Mouse (Mus musculus) left cerebral cortex, adult 9 months (tissue): Measurements from ENCODE around the gene Tra2a.

Experiments
- DNase-seq, 2 experiments: peaks; one replicate each; pipeline ENCODE4 v3.0.0; 2022; ENCODE audit warnings: low spot score in 2 of 2

The Tra2a gene

GRCm38 (mm10) chr6:49236331-49236730 lies 27.5 kb downstream of the Tra2a start:
- peak; percentile 98 to 100 for DNase-seq

- no peak for DNase-seq
Observed at GRCm38 (mm10) chr6:49233356-49233755, 30.5 kb downstream of the Tra2a start.

GRCm38 (mm10) chr6:49228126-49228679 lies 35.6 kb downstream of the Tra2a start:
- DNase-seq: no peak

- no peak for DNase-seq
Observed at GRCm38 (mm10) chr6:49227184-49227735, 36.6 kb downstream of the Tra2a start.

GRCm38 (mm10) chr6:49225728-49226123 lies 38.1 kb downstream of the Tra2a start:
- DNase-seq: no peak

- DNase-seq: no peak
Observed at GRCm38 (mm10) chr6:49224923-49225727, 38.7 kb downstream of the Tra2a start.

- DNase-seq: no peak
Observed at GRCm38 (mm10) chr6:49221906-49222305, 41.9 kb downstream of the Tra2a start.

DNA sequence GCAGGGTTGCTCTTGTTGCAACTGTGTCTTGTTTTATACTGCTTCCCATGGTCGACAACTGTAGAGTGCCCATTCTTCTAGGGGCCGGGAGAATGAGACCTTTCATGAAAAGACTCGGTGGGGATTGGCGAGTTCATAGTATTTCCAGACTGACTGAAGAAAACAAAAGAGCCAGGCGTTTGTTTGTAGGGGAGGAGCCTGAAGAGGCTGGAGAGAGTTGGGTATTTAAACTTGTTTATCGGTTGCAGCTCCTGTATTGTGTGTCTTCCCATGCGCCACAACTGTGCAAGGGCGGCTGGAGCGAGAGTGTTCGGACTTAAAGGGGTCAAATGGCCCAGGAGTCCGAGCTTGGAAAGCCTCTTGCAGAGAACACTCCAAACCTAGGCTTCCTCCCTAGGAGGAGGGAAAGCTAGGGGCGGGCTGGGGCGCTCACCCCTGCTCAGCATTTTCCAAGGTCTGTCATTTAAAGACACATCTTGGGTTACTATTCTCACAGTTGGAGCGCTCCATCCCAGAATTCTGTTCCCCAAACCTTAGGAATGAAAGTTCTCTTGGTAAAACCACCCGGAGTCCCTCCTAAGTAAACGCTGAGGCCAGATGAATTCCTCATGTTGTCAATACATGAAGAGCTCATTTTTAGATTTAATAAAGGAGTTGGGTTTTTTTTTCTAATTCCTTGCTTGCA lies 43.8 kb downstream of the Tra2a start:
- DNase-seq: no peak

DNA sequence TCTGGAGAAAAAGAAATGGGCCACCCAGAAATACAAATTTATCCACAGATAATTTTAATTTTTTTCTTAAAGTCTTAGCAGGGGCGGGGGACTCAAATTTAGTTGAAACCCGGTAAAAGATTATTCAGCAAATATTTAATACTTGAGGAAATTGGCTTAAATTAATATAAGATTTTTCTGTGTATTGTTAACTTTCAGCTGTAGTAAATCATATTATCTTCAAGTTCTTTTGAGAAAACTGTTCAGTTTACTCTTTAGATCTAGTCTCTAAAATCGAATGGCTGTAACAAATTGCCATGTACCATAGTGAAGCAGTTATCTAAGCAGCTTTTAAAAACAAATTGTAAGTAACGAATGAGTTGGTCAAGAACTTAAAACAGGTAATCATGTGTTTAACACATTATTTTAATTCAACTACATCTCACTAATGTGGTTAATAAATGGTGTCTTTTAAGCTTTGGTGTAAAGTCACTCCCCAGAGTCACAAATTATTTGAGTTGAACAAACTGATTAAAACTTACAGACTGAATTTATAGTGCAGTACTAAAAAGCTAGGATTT lies 44.8 kb downstream of the Tra2a start:
- no peak for DNase-seq

GRCm38 (mm10) chr6:49218275-49218802 lies 45.5 kb downstream of the Tra2a start:
- no peak for DNase-seq

- DNase-seq: no peak
Observed at GRCm38 (mm10) chr6:49217581-49218274, 46.1 kb downstream of the Tra2a start.

DNA sequence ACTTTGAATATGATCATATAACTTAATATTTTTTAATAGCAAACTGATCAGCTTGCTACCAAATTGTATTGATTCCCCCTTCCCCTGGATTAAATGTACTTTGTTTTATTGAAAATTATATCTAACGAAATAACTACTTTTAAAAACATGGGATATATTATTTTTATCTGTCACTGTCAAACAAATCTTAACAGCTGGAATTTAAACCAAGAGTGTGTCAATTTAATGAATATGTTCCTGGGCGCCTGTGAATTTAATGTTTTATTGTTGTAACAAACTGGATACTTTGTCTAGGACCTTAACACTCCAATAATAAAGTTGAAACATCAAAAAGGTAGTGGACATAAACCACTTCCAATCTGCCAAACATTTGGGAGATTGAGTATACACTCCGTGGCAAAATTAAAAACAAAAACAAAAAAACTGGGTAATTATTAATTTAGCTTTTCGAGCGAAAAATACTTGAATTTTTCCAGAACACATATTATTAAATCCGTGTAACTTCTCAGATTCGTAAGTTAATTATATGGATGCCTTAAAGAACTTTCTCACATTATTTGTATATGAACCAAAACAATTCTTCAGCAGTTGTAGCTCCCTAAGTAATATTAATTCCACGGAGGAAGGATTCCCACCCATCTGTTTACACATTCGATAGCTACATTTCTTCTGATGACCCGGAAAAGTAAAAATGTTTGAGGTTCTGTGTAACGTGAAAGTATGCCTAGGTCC lies 46.9 kb downstream of the Tra2a start:
- no peak for DNase-seq

- no peak for DNase-seq
Observed at GRCm38 (mm10) chr6:49215748-49216585, 47.9 kb downstream of the Tra2a start.

DNA sequence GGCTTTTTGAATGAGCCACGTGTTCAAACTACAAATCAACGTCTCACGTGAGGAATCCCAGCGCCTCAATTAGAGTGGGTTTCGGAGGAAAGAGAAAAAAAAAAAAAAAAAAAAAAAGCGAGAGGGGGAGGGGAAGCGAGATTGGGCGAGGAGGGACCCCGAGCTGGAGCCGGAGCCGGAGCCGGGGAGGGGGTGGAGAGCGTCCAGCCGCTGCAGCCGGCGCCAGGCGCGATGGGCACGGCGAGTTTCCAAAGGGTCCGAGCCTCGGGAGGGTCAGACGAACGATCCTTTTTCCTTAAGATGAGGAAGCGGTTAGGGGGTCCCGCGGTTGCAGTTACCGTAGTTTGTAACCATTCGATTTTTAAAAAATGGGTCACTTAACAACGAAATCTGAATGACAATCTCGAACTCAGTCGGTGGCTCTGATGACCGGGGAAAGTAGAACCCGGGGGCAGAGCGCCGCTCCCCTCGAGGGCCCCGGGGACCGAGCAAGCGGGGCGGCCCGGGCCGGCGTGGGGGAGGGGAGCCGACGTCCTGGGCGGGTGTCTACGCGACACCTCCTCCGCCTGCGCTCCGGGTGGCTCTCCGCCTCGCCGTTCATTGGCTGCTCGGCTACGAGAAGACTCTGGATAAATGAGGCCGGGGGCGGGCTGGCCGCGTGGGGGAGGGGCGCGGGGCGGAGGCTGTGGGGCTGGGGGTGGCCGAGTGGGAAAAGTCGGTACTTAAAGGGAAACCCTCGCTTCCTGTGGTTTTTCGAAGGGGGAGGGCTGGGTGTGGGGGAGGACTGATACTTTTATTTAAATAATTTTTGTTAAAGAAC lies 48.7 kb downstream of the Tra2a start, which contains the start of gene Igf2bp3:
Gene Igf2bp3 (minus strand): TSS at position 30 of the 820 bp plus-strand sequence.
- no peak for DNase-seq

GRCm38 (mm10) chr6:49214086-49214927 lies 49.5 kb downstream of the Tra2a start:
- DNase-seq: no peak

DNA sequence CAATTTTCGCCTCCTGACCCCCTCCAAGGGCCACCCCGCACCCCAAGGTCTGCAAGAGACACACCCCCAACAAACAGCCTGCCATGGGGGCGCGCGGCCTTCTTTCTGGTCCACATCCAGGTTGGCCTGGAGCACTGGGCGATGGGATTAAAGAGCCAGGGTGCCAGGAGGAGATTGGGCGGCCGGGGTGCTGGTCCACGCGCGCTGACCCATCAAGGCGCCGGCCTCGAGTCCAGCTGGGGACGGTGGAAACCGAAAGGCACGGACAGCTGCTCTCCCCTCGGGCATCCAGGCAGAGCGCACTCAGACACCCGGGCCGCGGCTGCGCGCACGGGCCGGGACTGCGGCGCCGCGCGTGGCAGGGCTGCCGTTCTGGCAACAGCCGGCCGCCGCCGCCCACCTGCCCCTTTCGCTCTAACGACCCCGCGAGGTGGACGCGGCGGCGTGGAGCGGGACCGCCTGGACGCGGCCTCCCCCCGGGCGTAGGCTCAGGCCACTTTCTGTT lies 50.2 kb downstream of the Tra2a start:
- no peak for DNase-seq

DNA sequence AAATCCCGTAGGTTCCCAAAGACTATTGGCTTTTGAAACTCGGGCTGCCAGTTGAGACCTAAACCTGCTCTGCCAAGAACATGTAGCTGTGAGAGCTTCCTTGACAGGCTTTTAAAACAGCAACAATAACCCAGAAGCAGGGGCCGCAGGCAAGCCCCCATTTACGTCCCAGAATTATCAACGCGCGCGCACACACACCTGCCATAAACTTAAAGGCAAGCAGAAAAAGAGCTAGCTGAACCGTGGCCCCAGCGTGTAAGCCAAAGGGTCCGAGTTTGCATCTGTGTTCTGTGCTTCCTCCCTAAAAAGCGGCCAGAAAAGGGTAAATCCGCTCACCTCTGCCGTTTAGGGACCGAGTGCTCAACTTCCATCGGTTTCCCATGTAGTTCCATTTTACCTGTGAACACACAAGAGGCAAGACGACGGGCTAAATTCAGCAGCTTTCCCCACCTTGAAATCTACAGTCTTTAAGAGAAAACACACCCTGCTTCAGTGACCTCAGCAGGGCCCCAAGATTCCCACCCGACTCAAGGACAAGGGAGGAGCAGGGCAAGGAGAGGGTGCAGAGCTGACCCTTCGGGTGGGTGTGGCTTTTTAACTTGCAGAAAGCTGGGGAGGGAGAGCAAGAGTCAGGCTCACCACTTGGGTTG lies 50.8 kb downstream of the Tra2a start:
- no peak for DNase-seq
